Mouse (Mus musculus) layer of hippocampus, adult 8-10 months (tissue): ENCODE data around the gene Eri3. TPM values are rescaled to one million over a fixed set of nuclear protein-coding genes. Genes with fewer than 3 reads are reported as not detected.

Source experiments
- microRNA-seq, 2 experiments: library from miRNA; unstranded; fragments of <30 nt; microRNA quantifications; one replicate each; pipeline ENCODE4 v1.2.0; 2022
- total RNA-seq, 4 experiments: library from RNA; stranded (reverse); gene quantifications; 2 replicates each; pipeline ENCODE4 v1.2.4; 2022

Gene Eri3
- total RNA-seq, 4 experiments from 2014 or later, result 182 to 220 (median 203) TPM

Small RNA genes lying within 50 kb of the gene (microRNA-seq; reads per million reads assigned to microRNA genes)
- 0 reads per million in 2 experiments for gene Gm25559

Other genes starting within 250 kb of the Eri3 start
- gene Rnf220, start 53.3 kb upstream of the Eri3 start, total RNA-seq, result 100 to 1,000 TPM; 171 to 184 (median 178) TPM
- 10 to 100 TPM; 38.0 to 39.9 (median 39.4) TPM for gene Dmap1, start 131.9 kb downstream of the Eri3 start, total RNA-seq
- not detected for gene Gm12845, start 174.0 kb downstream of the Eri3 start, total RNA-seq
- gene Klf17, start 215.3 kb downstream of the Eri3 start, total RNA-seq, result not detected